Mouse (Mus musculus) forebrain, embryonic 11.5 days (tissue): Measurements from ENCODE around the gene Ace. TPM values are rescaled to one million over a fixed set of nuclear protein-coding genes. Genes with fewer than 3 reads are reported as not detected.
"Not testable (repeated sequence)": the region's sequence is repeated elsewhere in the genome, so short reads cannot be mapped to it uniquely, and the experiment has no call there.

Experiments used
- ATAC-seq: fragments of 200-750 bp; cut with Nextera tagmentation; replicated peaks from 2 replicates; pipeline ENCODE4 v1.8.0; 2017; ENCODE audit warnings: moderate TSS enrichment; ENCODE audit not compliant: low FRiP score
- DNase-seq: peaks from one replicate; pipeline ENCODE4 v3.0.0-alpha.2; 2017; ENCODE audit warnings: low spot score
- H3K27ac ChIP-seq: fragments of 300-500 bp; sonication (generic); 2 replicates; pipeline ENCODE4 v1.5.1; 2014; ENCODE audit warnings: low read depth, low read length
- H3K27me3 ChIP-seq: fragments of 300-500 bp; sonication (generic); 2 replicates; pipeline ENCODE4 v1.6.1; 2014; ENCODE audit warnings: mild to moderate bottlenecking, low read length, mixed read lengths; ENCODE audit not compliant: control insufficient read depth, insufficient read depth
- H3K36me3 ChIP-seq: fragments of 300-500 bp; sonication (generic); 2 replicates; pipeline ENCODE4 v1.6.1; 2014; ENCODE audit warnings: mild to moderate bottlenecking, low read length, moderate library complexity, mixed read lengths; ENCODE audit not compliant: control insufficient read depth, insufficient read depth
- H3K4me1 ChIP-seq: fragments of 300-500 bp; sonication (generic); replicated peaks from 2 replicates; pipeline ENCODE4 v1.6.1; 2014; ENCODE audit warnings: low read length, mixed read lengths; ENCODE audit not compliant: control insufficient read depth, insufficient read depth
- H3K4me2 ChIP-seq: fragments of 300-500 bp; sonication (generic); 2 replicates; pipeline ENCODE4 v1.6.1; 2014; ENCODE audit warnings: low read depth, mild to moderate bottlenecking, low read length, moderate library complexity, mixed read lengths; ENCODE audit not compliant: severe bottlenecking
- H3K4me3 ChIP-seq: fragments of 300-500 bp; sonication (generic); 2 replicates; pipeline ENCODE4 v1.5.1; 2014; ENCODE audit warnings: low read depth, low read length
- H3K9ac ChIP-seq: fragments of 300-500 bp; sonication (generic); 2 replicates; pipeline ENCODE4 v1.6.1; 2014; ENCODE audit warnings: low read length
- H3K9me3 ChIP-seq: fragments of 300-500 bp; sonication (generic); 2 replicates; pipeline ENCODE4 v1.6.1; 2016; ENCODE audit warnings: low read length, mixed read lengths; ENCODE audit not compliant: control insufficient read depth
- WGBS: fragments of 180-500 bp; shearing (Covaris S2); extraction: QIAGEN DNeasy Blood & Tissue Kit; methylation state at CpG from one replicate; pipeline ENCODE4 v1.1.7; 2014; 5-methylcytosine and 5-hydroxymethylcytosine counted together
- polyA plus RNA-seq: library from polyadenylated mRNA; unstranded; fragments of >200 nt; fragmentation: Nextera tagmentation; extraction: Ambion mirVana; gene quantifications from 2 replicates; pipeline ENCODE4 v1.2.1, GENCODE M21; 2014

Ace gene
- polyA plus RNA-seq, 1 experiment from 2014 or later = 0.90 TPM

DNA sequence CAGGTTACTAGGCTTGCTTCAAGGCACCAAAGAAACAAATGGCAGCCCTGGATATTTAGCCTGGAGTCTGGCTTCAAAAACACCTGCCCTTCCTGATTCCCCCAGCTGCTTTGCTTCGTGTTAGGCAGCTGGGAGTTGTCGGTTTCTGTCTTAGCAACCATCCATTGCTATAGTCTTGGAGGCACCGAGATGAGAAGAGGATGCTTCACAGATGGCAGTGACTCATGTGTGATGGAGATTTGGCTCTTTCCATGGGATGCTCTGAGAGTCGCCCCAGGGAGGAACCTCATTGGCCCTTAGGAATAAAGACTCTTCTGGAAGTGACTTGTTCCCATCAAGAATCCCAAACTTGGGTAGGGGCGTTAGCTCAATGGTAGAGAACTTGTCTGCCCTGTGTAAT is 48.7 kb downstream of the Ace start:
- DNase-seq = no peak
- no peaks in the 10 kb centered on the region for H3K9me3 ChIP-seq
- no peak overlapping the region for H3K27ac ChIP-seq
- ATAC-seq = no peak
- H3K4me1 ChIP-seq = 0 out of 2 replicates have a peak, but pooled peaks cover 2% of the 10 kb centered on the region
- no peak overlapping the region for H3K4me2 ChIP-seq
- H3K4me3 ChIP-seq = no peak overlapping the region
- H3K9ac ChIP-seq = no peak overlapping the region
- peaks cover 7% of the 10 kb centered on the region for H3K27me3 ChIP-seq
- no peaks in the 10 kb centered on the region for H3K36me3 ChIP-seq
- WGBS = 89% methylated on average over 5 of the region's 5 CpGs

DNA sequence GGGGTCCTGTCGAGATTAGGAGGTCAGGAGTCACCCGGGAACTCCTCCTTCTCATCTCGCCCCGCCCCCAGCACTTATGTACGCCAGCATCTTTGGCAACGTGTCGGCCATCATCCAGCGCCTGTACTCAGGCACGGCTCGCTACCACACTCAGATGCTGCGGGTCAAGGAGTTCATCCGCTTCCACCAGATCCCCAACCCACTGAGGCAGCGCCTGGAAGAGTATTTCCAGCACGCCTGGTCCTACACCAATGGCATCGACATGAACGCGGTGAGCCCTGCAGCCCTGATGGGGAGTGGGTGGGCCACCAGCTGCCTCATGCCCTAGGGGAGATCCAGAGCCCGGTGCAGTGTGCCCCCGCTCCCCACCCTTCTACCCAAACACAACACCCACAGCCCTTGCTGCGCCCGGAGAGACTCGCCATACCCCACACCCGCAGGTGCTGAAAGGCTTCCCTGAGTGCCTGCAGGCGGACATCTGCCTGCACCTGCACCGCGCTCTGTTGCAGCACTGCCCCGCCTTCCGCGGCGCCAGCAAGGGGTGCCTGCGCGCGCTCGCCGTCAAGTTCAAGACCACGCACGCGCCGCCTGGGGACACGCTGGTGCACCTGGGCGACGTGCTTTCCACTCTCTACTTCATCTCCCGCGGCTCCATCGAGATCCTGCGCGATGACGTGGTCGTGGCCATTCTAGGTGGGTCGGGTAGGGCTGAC is 52.5 kb downstream of the Ace start:
- H3K4me1 ChIP-seq = 0 out of 2 replicates have a peak, but pooled peaks cover 2% of the 10 kb centered on the region
- H3K4me2 ChIP-seq = peak overlapping the region; percentile 85
- peak overlapping the region; percentile 55 for H3K9ac ChIP-seq
- no peaks in the 10 kb centered on the region for H3K36me3 ChIP-seq
- H3K27me3 ChIP-seq = peaks cover 7% of the 10 kb centered on the region
- under 1% methylated on average over 50 of the region's 50 CpGs for WGBS
- DNase-seq (peak; percentile 57), ATAC-seq (peak; percentile 51; the same call in 1 of the 2 replicates)
- H3K27ac ChIP-seq = no peak overlapping the region
- H3K9me3 ChIP-seq = no peaks in the 10 kb centered on the region
- H3K4me3 ChIP-seq = peak overlapping the region; percentile 40

DNA sequence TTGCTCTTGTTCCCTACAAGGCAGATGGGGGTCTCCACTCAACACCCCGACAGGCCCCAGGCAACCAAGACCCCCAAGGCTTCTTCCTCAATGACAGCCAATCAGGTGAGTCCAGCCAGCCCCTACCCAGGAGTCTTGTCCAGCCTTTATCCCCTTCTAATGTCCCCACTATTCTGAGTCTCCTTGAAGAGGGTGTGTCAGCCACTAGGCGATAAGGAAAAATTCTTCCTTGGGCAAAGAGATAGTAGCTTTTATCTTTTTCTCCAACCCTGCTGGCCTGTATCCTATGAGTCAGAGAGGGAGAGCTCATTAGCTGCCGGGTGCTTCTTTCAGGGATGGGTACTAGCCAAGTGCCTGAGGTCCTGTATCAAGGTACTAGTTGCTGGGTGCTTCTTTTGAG is 58.0 kb downstream of the Ace start:
- DNase-seq = no peak
- Histone ChIP-seq H3K9ac (no peak overlapping the region), H3K9me3 (no peaks in the 10 kb centered on the region), H3K4me2 (no peak overlapping the region), H3K4me3 (no peak overlapping the region), H3K36me3 (no peaks in the 10 kb centered on the region), H3K27me3 (peaks cover 3% of the 10 kb centered on the region; the same call in 1 of the 2 replicates), H3K4me1 (no peaks in the 10 kb centered on the region), H3K27ac (no peak overlapping the region)
- WGBS = 89% methylated on average over 3 of the region's 3 CpGs
- no peak for ATAC-seq

DNA sequence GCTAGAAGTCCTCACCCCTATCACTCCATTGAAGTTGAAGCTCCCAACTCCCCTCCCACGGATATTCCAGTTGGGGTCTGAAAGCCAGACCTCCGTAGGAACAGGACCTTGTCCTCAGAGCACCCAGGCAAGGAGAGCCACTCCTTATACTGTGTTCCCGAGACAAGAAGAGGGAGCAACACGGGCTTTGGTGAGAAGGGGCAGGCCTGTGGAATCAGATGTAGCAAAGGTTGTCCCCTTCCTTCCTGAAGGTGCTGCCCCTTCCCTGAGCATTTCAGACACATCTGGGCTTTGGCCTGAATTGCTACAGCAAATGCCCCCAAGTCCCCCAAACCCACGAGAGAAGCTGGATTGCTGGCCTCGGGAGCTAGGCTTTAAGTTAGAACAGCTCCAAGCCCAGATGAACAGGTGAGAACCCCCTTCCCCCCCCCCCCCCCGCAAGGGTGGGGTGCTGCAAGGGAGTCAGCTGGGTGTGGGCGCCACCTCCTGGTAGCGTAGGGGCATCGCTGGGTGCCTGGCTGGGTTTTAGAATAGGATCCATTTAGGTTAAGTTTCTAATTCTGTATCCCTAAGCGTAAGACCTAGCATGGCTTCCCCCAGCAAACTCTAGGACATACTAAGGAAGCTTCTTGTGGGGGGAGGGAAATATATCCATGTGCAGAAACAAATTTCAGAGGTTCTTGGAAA is 58.9 kb downstream of the Ace start:
- DNase-seq (peak; percentile 69), ATAC-seq (no peak)
- Histone ChIP-seq H3K4me3 (no peak overlapping the region), H3K27ac (no peak overlapping the region), H3K27me3 (no peaks in the 10 kb centered on the region; the same call in 1 of the 2 replicates), H3K4me2 (no peak overlapping the region), H3K9me3 (no peaks in the 10 kb centered on the region), H3K9ac (no peak overlapping the region), H3K36me3 (no peaks in the 10 kb centered on the region), H3K4me1 (no peaks in the 10 kb centered on the region)
- WGBS = 50% methylated on average over 10 of the region's 11 CpGs

DNA sequence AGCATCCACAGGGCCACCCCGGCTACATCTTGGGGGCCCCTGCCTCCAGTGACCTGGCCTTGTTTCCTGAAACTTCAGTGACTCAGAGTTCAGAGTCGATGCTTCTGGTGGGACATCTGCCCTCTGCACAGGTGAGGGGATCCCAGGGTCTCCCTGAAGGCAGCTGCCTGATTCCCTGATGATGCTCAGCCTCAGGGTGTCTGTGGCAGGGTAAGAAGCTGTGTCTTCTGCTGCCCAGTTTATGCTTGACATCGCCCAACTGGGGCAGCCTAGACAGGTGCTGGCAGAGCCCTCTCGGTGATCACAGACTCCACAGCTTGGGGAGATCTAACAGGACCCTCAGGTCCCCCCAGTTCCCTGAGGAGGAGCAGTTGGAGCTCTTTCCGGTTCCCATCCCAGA is 59.9 kb downstream of the Ace start:
- no peak overlapping the region for H3K4me2 ChIP-seq
- no peaks in the 10 kb centered on the region for H3K9me3 ChIP-seq
- no peak overlapping the region for H3K4me3 ChIP-seq
- no peak for ATAC-seq
- no peak overlapping the region for H3K27ac ChIP-seq
- H3K36me3 ChIP-seq = no peaks in the 10 kb centered on the region
- WGBS = 89% methylated on average over 5 of the region's 5 CpGs
- H3K27me3 ChIP-seq = no peaks in the 10 kb centered on the region
- DNase-seq = no peak
- H3K9ac ChIP-seq = no peak overlapping the region
- no peaks in the 10 kb centered on the region for H3K4me1 ChIP-seq

DNA sequence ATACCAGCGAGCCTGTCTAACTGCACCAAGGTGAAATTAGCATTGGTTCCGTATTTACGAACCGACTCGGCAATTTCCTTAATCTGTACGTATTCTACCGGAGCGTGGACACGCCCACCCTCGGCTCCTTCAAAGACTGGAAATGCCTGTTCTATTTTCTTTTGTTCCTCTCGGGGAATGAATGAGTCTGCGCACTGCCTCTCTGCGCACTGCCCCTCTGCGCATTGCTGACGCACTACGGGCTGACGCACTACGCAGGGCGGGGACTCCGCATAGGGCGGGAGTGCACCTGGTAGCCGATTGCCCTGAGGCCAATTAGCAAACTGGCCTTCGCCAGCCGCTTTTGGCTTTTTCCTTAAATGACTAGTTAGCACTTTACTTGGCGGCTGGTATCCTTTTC is 64.3 kb downstream of the Ace start:
- not testable (repeated sequence) for DNase-seq
- WGBS = 46% methylated on average over 3 of the region's 25 CpGs

DNA sequence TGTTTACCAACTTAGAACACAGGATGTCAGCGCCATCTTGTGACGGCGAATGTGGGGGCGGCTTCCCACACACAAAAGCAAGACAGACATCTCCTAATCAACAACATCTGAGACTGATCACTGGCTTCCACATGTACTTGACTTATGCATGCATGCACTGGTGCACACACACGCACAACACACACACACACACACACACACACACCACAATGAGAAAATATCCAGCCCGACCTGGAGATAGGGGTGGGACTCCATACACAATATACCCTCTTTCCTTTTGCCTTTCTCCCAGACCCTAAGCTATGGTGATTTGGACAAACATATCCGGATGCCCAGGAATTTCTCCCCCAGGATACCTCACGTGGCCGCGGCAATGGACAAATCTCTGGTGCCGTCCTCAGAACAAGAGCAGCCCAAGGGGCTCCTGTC is 65.8 kb downstream of the Ace start:
- WGBS = 50% methylated on average over 11 of the region's 11 CpGs
- no peak overlapping the region for H3K4me3 ChIP-seq

More for the DNA sequence above, 64.3 kb downstream of the Ace start:
- H3K4me2 ChIP-seq, H3K4me1 ChIP-seq, H3K27ac ChIP-seq, H3K9ac ChIP-seq, H3K27me3 ChIP-seq, H3K9me3 ChIP-seq, H3K36me3 ChIP-seq, ATAC-seq: not testable (repeated sequence)
- peak overlapping the region; percentile 22; the same call in 1 of the 2 replicates for H3K4me3 ChIP-seq

DNA sequence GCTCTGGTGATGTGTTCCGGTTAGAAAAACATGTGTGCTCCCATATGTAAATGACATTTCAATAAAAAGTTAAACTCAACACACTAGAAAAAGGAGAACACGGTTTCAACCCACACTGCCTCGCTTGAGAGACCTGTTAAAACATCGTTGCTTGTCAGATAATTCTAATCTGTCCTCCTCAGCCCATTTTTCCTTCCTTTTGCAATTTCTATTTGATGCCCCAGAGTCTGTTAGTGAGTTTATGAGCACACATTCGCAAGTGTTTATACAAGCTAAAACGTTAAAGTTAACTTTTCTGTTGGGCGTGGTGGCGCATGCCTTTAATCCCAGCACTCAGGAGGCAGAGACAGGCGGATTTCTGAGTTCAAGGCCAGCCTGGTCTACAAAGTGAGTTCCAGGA is 67.2 kb downstream of the Ace start:
- peaks cover 4% of the 10 kb centered on the region; the same call in 1 of the 2 replicates for H3K4me1 ChIP-seq
- no peak overlapping the region for H3K9ac ChIP-seq
- H3K9me3 ChIP-seq = no peaks in the 10 kb centered on the region
- H3K4me2 ChIP-seq = no peak overlapping the region
- WGBS = 89% methylated on average over 9 of the region's 9 CpGs
- no peaks in the 10 kb centered on the region for H3K36me3 ChIP-seq
- DNase-seq = no peak
- H3K4me3 ChIP-seq = no peak overlapping the region
- H3K27ac ChIP-seq = no peak overlapping the region
- H3K27me3 ChIP-seq = no peaks in the 10 kb centered on the region
- ATAC-seq = no peak

More for the DNA sequence above, 65.8 kb downstream of the Ace start:
- Histone ChIP-seq H3K4me2 (peak overlapping the region; percentile 35; the same call in 1 of the 2 replicates), H3K27ac (0 out of 2 replicates have a peak overlapping the region, but pooled peaks have one; percentile 34), H3K9ac (peak overlapping the region; percentile 20; the same call in 1 of the 2 replicates), H3K36me3 (no peaks in the 10 kb centered on the region), H3K9me3 (no peaks in the 10 kb centered on the region), H3K4me1 (peaks cover 4% of the 10 kb centered on the region; the same call in 1 of the 2 replicates), H3K27me3 (no peaks in the 10 kb centered on the region)
- no peak for DNase-seq
- ATAC-seq = no peak
